Mouse (Mus musculus): Measurements from ENCODE around the gene Brca2.

- TF ChIP-seq CTCF (IDR thresholded peaks at IDR 0.05; ENCODE audit: borderline replicate concordance, insufficient read depth, low read length), result no peak
- no peak for TF ChIP-seq POLR2A (IDR thresholded peaks at IDR 0.05; ENCODE audit: low read depth, low read length)
These were observed 9.2 kb upstream of the Brca2 start for GRCm38 (mm10) chr5:150513264-150513663.
